Mouse (Mus musculus) gastrocnemius, postnatal 36 days (tissue): ENCODE data around the gene Defa20. TPM values are rescaled to one million over a fixed set of nuclear protein-coding genes. Genes with fewer than 3 reads are reported as not detected.
"Not testable (repeated sequence)": the region's sequence is repeated elsewhere in the genome, so short reads cannot be mapped to it uniquely, and the experiment has no call there.

Source experiments
- DNase-seq, 2 experiments: peaks; one replicate each; pipeline ENCODE4 v3.0.0; 2022
- intact Hi-C: fragments of 180-260 bp; cut with DNase I; formaldehyde crosslinking; loops from one replicate; pipeline ENCODE4 v1.15.1; 2025
- long read RNA-seq, 2 experiments: library from polyadenylated mRNA; stranded (forward); transcript quantifications; one replicate each; pipeline ENCODE4 v2.0.0; 2021
- total RNA-seq, 2 experiments: library from RNA; stranded (reverse); gene quantifications; 2 replicates each; pipeline ENCODE4 v1.2.3; 2021

Defa20 gene
- total RNA-seq = not detected
- long read RNA-seq, experiment 1 = 0 reads
- long read RNA-seq, experiment 2 = 0 reads

DNA sequence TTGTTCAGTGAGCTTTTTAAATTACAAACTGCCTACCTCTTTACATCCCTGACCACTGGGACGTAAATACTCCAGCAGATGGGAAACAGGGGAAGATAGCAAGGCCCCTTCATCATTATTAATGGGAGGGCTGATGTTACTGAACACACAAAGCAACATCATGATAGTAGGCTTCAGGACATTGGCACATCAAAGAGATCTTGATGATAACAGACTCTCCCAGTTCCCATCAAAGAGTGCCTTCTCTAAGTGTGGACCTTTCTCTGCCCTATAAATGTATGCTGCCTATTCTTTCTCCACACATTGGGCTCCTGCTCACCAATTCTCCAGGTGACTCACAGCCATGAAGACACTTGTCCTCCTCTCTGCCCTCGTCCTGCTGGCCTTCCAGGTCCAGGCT, at the start of gene Defa20:
Gene Defa20, plus strand, starts transcription at position 301 of the 400 bp plus-strand sequence.
- DNase-seq, intact Hi-C loops: not testable (repeated sequence)

DNA sequence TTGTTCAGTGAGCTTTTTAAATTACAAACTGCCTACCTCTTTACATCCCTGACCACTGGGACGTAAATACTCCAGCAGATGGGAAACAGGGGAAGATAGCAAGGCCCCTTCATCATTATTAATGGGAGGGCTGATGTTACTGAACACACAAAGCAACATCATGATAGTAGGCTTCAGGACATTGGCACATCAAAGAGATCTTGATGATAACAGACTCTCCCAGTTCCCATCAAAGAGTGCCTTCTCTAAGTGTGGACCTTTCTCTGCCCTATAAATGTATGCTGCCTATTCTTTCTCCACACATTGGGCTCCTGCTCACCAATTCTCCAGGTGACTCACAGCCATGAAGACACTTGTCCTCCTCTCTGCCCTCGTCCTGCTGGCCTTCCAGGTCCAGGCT, 19.7 kb downstream of the Defa20 start, which contains the start of gene Defa32:
Gene Defa32, plus strand, starts transcription at position 301 of the 400 bp plus-strand sequence.
- intact Hi-C loops, DNase-seq: not testable (repeated sequence)

Other genes starting within 250 kb of the Defa20 start
- not detected for gene Defa27, start 193.7 kb upstream of the Defa20 start, total RNA-seq
- not detected for gene Defa29, start 182.2 kb upstream of the Defa20 start, total RNA-seq
- gene Defa2, start 130.7 kb upstream of the Defa20 start, total RNA-seq = not detected
- not detected for gene Defa33, start 117.4 kb upstream of the Defa20 start, total RNA-seq
- not detected for gene Defa36, start 81.8 kb upstream of the Defa20 start, total RNA-seq
- gene Gm7849, start 52.7 kb upstream of the Defa20 start, total RNA-seq = not detected
- not detected for gene Defa32, start 19.8 kb downstream of the Defa20 start, total RNA-seq
- gene Defa37, start 56.1 kb downstream of the Defa20 start, total RNA-seq = not detected
- not detected for gene Defa28, start 73.7 kb downstream of the Defa20 start, total RNA-seq
- not detected for gene Gm7861, start 85.2 kb downstream of the Defa20 start, total RNA-seq
- gene Defa26, start 108.9 kb downstream of the Defa20 start, total RNA-seq = not detected
- not detected for gene Defa17, start 146.5 kb downstream of the Defa20 start, total RNA-seq
- gene Defa34, start 156.5 kb downstream of the Defa20 start, total RNA-seq = not detected
- gene AY761184, start 194.4 kb downstream of the Defa20 start, total RNA-seq = not detected
- gene Defa24, start 225.2 kb downstream of the Defa20 start, total RNA-seq = not detected